Mouse (Mus musculus) left cerebral cortex, adult 6 months (tissue): ENCODE measurements around the gene Kras. TPM values are rescaled to one million over a fixed set of nuclear protein-coding genes. Genes with fewer than 3 reads are reported as not detected.

Experiments
- long read RNA-seq, 2 experiments: library from polyadenylated mRNA; unstranded; transcript quantifications; one replicate each; pipeline ENCODE4 v2.0.0; 2019 to 2020
- polyA plus RNA-seq: library from polyadenylated mRNA; unstranded; fragments of <200 nt; fragmentation: Nextera tagmentation; gene quantifications from 2 replicates; pipeline ENCODE4 v1.2.3, GENCODE M21; 2021

The Kras gene
- polyA plus RNA-seq, result 9.6 and 72.5 TPM in 2 replicates
- long read RNA-seq, experiment 1, full-length matches to known transcripts, result 7 of 42 reads
- long read RNA-seq, experiment 1, partial matches to known transcripts, result 4 of 42 reads
- long read RNA-seq, experiment 1, other reads (novel, unspliced or antisense), result 31 of 42 reads
- long read RNA-seq, experiment 2, full-length matches to known transcripts, result 3 of 24 reads
- long read RNA-seq, experiment 2, partial matches to known transcripts, result 6 of 24 reads
- long read RNA-seq, experiment 2, other reads (novel, unspliced or antisense), result 15 of 24 reads

GRCm38 (mm10) chr6:145250185-145250791 is at the start of gene Kras:
Kras (minus strand) TSS chr6:145250239.

GRCm38 (mm10) chr6:145210816-145211338 is 39.2 kb downstream of the Kras start, which contains the start of the genes Casc1 and Etfrf1:
Casc1 (minus strand) TSS chr6:145211005.
Etfrf1 (plus strand) TSS chr6:145211134.

Other genes with a start within 250 kb of the Kras start
- 44.9 and 46.6 TPM in 2 replicates for gene Bcat1, start 174.1 kb downstream of the Kras start, polyA plus RNA-seq
- gene Lrmp, start 134.6 kb downstream of the Kras start, polyA plus RNA-seq, result 0.63 and 0.95 TPM in 2 replicates
- gene Casc1, start 39.2 kb downstream of the Kras start, polyA plus RNA-seq, result 0.35 and 0.40 TPM in 2 replicates
- 33.5 and 35.4 TPM in 2 replicates for gene Etfrf1, start 39.1 kb downstream of the Kras start, polyA plus RNA-seq